Mouse (Mus musculus): Measurements from ENCODE around the gene Ces1c. TPM values are rescaled to one million over a fixed set of nuclear protein-coding genes. Genes with fewer than 3 reads are reported as not detected.

Gene Ces1c
- polyA plus RNA-seq, 3 experiments from 2014 or later: not detected

Other genes starting within 250 kb of the Ces1c start
- not detected for gene Capns2, start 229.9 kb downstream of the Ces1c start, polyA plus RNA-seq (2017; shearing (Covaris generic))
- gene Slc6a2, start 171.2 kb downstream of the Ces1c start, polyA plus RNA-seq (2017; shearing (Covaris generic)): not detected
- gene Ces1a, start 83.1 kb downstream of the Ces1c start, polyA plus RNA-seq (2017; shearing (Covaris generic)): not detected
- gene Ces1b, start 51.3 kb downstream of the Ces1c start, polyA plus RNA-seq (2017; shearing (Covaris generic)): not detected
- not detected for gene Ces1d, start 66.6 kb upstream of the Ces1c start, polyA plus RNA-seq (2017; shearing (Covaris generic))
- not detected for gene Ces1e, start 98.3 kb upstream of the Ces1c start, polyA plus RNA-seq (2017; shearing (Covaris generic))
- gene Ces1f, start 148.5 kb upstream of the Ces1c start, polyA plus RNA-seq (2017; shearing (Covaris generic)): not detected
- gene Ces1g, start 206.0 kb upstream of the Ces1c start, polyA plus RNA-seq (2017; shearing (Covaris generic)): not detected
- gene Ces1h, start 248.4 kb upstream of the Ces1c start, polyA plus RNA-seq (2017; shearing (Covaris generic)): not detected